Mouse (Mus musculus) hindbrain, embryonic 15.5 days (tissue): ENCODE data around the gene Acvr2b. TPM values are rescaled to one million over a fixed set of nuclear protein-coding genes. Genes with fewer than 3 reads are reported as not detected.
"Not testable (repeated sequence)": the region's sequence is repeated elsewhere in the genome, so short reads cannot be mapped to it uniquely, and the experiment has no call there.

Source experiments
- ATAC-seq: fragments of 200-750 bp; cut with Nextera tagmentation; 2 replicates; pipeline ENCODE4 v1.8.0; 2017; ENCODE audit warnings: low read depth, moderate number of reproducible peaks, moderate TSS enrichment; ENCODE audit not compliant: low FRiP score
- H3K27ac ChIP-seq: fragments of 300-500 bp; sonication (generic); replicated peaks from 2 replicates; pipeline ENCODE4 v1.5.1; 2015; ENCODE audit warnings: mild to moderate bottlenecking, inconsistent platforms
- H3K27me3 ChIP-seq: fragments of 300-500 bp; sonication (generic); 2 replicates; pipeline ENCODE4 v1.6.1; 2015; ENCODE audit warnings: control low read depth, inconsistent platforms
- H3K36me3 ChIP-seq: fragments of 300-500 bp; sonication (generic); 2 replicates; pipeline ENCODE4 v1.6.1; 2015; ENCODE audit warnings: control low read depth, inconsistent platforms
- H3K4me1 ChIP-seq: fragments of 300-500 bp; sonication (generic); replicated peaks from 2 replicates; pipeline ENCODE4 v1.6.1; 2015; ENCODE audit warnings: control low read depth, inconsistent platforms
- H3K4me2 ChIP-seq: fragments of 300-500 bp; sonication (generic); 2 replicates; pipeline ENCODE4 v1.6.1; 2015; ENCODE audit warnings: moderate library complexity, mild to moderate bottlenecking, inconsistent platforms
- H3K4me3 ChIP-seq: fragments of 300-500 bp; sonication (generic); 2 replicates; pipeline ENCODE4 v1.5.1; 2015; ENCODE audit warnings: mild to moderate bottlenecking, inconsistent platforms
- H3K9ac ChIP-seq: fragments of 300-500 bp; sonication (generic); 2 replicates; pipeline ENCODE4 v1.6.1; 2015; ENCODE audit warnings: inconsistent platforms
- H3K9me3 ChIP-seq: fragments of 300-500 bp; sonication (generic); 2 replicates; pipeline ENCODE4 v1.6.1; 2016; ENCODE audit warnings: control low read depth, inconsistent platforms
- WGBS: fragments of 180-500 bp; shearing (Covaris S2); methylation state at CpG from one replicate; pipeline ENCODE4 v1.1.7; 2015; 5-methylcytosine and 5-hydroxymethylcytosine counted together
- polyA plus RNA-seq: library from polyadenylated mRNA; unstranded; fragments of >200 nt; fragmentation: Nextera tagmentation; extraction: Ambion mirVana; gene quantifications from 2 replicates; pipeline ENCODE4 v1.2.1, GENCODE M21; 2015

Gene Acvr2b
- polyA plus RNA-seq = 49.1 and 52.7 TPM in 2 replicates

DNA sequence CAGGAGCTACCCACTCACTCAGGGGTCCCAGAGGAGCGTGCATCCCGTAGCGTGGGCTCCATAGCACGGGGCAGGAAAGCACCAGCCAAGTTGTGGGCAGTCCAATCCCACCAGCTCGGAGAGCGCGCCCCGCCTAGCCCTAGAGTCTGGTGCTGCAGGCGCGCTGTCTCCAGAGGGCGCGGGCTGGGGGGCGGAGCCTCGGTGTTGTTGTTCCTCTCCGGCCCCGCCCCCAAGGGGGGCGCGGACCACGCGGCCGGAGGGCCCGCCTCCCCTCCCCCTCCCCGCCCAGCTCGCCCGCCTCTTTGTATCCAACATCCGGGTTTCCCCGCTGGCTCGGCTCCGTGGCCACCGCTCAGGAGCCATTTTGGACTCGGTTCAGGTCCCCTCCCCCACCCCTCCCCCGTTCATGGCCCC lies at the start of gene Acvr2b:
Gene Acvr2b (plus strand): TSS at position 318 of the 414 bp plus-strand sequence.
- H3K4me3 ChIP-seq = peak within 1 kb of the TSS; percentile 68
- H3K27me3 ChIP-seq = no peaks in the 10 kb centered on the region
- H3K27ac ChIP-seq = peak within 1 kb of the TSS; percentile 97
- peaks cover 39% of the 10 kb centered on the region for H3K4me1 ChIP-seq
- H3K9ac ChIP-seq = peak within 1 kb of the TSS; percentile 93
- peak; percentile 93 for ATAC-seq
- peak within 1 kb of the TSS; percentile 88 for H3K4me2 ChIP-seq
- H3K36me3 ChIP-seq = no peaks in the 10 kb centered on the region
- under 1% methylated on average over 15 of the region's 32 CpGs for WGBS
- H3K9me3 ChIP-seq = no peaks in the 10 kb centered on the region

DNA sequence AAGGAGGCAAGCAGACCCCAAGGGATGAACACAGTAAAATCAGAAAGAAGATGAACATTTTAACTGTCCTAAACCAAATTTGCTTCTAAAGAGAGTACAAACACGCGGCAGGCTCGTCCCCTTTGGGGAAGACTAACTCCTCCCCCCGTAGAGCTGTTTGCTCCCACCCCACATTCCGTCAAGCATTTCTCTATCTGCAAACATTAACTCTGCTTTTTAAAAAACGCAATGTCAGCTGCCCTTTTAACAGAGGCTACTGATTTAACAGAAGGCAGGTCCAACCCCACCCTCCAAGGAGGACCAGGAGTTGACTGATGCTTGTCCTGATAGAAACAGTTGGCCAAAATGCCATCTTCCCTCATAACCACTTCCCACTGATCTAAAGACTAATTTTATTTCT lies 48.0 kb upstream of the Acvr2b start:
- ATAC-seq = no peak
- Histone ChIP-seq H3K4me2 (no peak overlapping the region), H3K4me3 (no peak overlapping the region), H3K27ac (no peak overlapping the region), H3K9me3 (no peaks in the 10 kb centered on the region), H3K36me3 (peaks cover 14% of the 10 kb centered on the region), H3K9ac (no peak overlapping the region), H3K4me1 (peaks cover 8% of the 10 kb centered on the region), H3K27me3 (no peaks in the 10 kb centered on the region)
- WGBS = 75% methylated on average over 6 of the region's 6 CpGs

DNA sequence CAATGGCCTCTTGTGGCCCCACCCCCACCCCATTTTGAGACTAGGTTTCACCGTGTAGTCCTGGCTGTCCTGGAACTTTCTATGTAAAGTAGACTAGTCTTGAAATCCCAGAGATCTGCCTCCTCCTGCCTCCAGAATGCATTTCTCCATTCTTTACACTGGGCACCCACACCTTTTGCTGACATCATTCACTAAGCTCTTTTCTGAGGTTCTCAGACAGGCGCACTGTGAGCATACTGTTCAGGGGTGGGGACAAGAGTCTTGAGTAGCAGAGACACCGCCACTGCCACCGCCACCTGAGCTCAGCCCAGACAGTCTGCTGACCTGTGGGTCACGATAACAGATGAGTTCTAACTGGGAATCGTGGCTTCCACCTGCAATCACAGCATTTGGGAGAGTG lies 46.0 kb upstream of the Acvr2b start:
- no peak for ATAC-seq
- 77% methylated on average over 6 of the region's 6 CpGs for WGBS
- H3K9ac ChIP-seq = no peak overlapping the region
- no peak overlapping the region for H3K4me3 ChIP-seq
- H3K4me1 ChIP-seq = peaks cover 8% of the 10 kb centered on the region
- no peak overlapping the region for H3K4me2 ChIP-seq
- H3K9me3 ChIP-seq = no peaks in the 10 kb centered on the region
- peaks cover 6% of the 10 kb centered on the region for H3K36me3 ChIP-seq
- H3K27ac ChIP-seq = no peak overlapping the region
- no peaks in the 10 kb centered on the region for H3K27me3 ChIP-seq

- H3K4me2 ChIP-seq = peak within 1 kb of the TSS; percentile 82
- ATAC-seq = peak; percentile 89
- H3K9ac ChIP-seq = peak within 1 kb of the TSS; percentile 62
- no peaks in the 10 kb centered on the region for H3K9me3 ChIP-seq
- WGBS = 2% methylated on average over 65 of the region's 65 CpGs
- H3K27me3 ChIP-seq = no peaks in the 10 kb centered on the region
- H3K4me3 ChIP-seq = peak within 1 kb of the TSS; percentile 79
- H3K27ac ChIP-seq = no peak within 1 kb of the TSS
- H3K4me1 ChIP-seq = peaks cover 8% of the 10 kb centered on the region
- no peaks in the 10 kb centered on the region; the same call in 1 of the 2 replicates for H3K36me3 ChIP-seq
These were observed 44.4 kb upstream of the Acvr2b start, which contains the start of gene Xylb for GRCm38 (mm10) chr9:119357331-119358057. Gene Xylb, plus strand, starts transcription at chr9:119357381.

GRCm38 (mm10) chr9:119358058-119358429 lies 43.9 kb upstream of the Acvr2b start:
- Histone ChIP-seq H3K27me3 (no peaks in the 10 kb centered on the region), H3K4me3 (peak overlapping the region; percentile 79), H3K27ac (no peak overlapping the region), H3K4me2 (peak overlapping the region; percentile 82), H3K9me3 (no peaks in the 10 kb centered on the region), H3K36me3 (no peaks in the 10 kb centered on the region; the same call in 1 of the 2 replicates), H3K4me1 (peaks cover 8% of the 10 kb centered on the region), H3K9ac (0 out of 2 replicates have a peak overlapping the region, but pooled peaks have one; percentile 62)
- WGBS = 34% methylated on average over 9 of the region's 9 CpGs
- ATAC-seq = no peak

DNA sequence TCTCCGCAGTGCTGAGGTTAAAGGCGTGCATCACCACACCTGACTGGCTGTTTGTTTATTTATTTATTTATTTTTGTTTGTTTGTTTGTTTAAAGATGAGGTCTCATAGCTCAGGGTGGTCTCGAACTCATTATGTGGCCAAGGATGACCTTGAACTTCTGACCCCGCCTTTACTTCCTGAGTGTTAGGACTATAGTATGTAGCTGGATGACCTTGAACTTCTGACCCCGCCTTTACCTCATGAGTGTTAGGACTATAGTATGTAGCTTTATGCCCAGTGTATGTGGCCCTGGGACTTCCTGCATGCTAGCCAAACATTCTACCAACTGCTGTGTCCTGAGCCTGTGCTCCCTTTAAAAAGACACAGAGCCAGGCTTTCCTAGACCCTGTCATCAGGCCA lies 40.5 kb upstream of the Acvr2b start:
- H3K4me1 ChIP-seq = peaks cover 8% of the 10 kb centered on the region
- H3K27ac ChIP-seq = no peak overlapping the region
- no peak overlapping the region for H3K4me3 ChIP-seq
- WGBS = 94% methylated on average over 5 of the region's 5 CpGs
- no peaks in the 10 kb centered on the region for H3K27me3 ChIP-seq
- ATAC-seq = no peak
- H3K9ac ChIP-seq = no peak overlapping the region
- no peaks in the 10 kb centered on the region for H3K9me3 ChIP-seq
- H3K4me2 ChIP-seq = no peak overlapping the region
- H3K36me3 ChIP-seq = no peaks in the 10 kb centered on the region

DNA sequence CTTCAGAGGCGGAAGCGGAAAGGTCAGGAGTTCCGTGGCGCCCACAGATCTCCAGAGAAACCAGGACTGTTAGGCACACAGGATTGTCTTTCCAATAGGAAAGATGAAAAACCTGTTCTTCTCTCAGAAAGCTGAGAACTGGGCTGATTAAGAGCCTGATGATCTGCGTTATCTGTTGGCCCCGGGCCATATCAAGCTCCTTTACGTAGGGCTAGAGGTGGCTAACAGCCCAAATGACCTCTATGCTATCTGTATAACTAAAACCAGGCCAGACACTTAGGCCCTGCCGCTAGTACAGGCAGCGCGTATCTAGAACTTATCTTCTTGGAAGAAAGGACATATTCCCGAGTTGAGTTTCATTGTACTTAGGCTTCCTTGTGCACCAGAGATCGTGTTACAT lies 38.7 kb upstream of the Acvr2b start:
- H3K4me2 ChIP-seq = no peak overlapping the region
- H3K27ac ChIP-seq = no peak overlapping the region
- no peak for ATAC-seq
- H3K27me3 ChIP-seq = no peaks in the 10 kb centered on the region
- no peaks in the 10 kb centered on the region for H3K9me3 ChIP-seq
- H3K4me3 ChIP-seq = no peak overlapping the region
- peaks cover 2% of the 10 kb centered on the region; the same call in 1 of the 2 replicates for H3K4me1 ChIP-seq
- H3K9ac ChIP-seq = no peak overlapping the region
- H3K36me3 ChIP-seq = no peaks in the 10 kb centered on the region
- WGBS = 94% methylated on average over 12 of the region's 12 CpGs

DNA sequence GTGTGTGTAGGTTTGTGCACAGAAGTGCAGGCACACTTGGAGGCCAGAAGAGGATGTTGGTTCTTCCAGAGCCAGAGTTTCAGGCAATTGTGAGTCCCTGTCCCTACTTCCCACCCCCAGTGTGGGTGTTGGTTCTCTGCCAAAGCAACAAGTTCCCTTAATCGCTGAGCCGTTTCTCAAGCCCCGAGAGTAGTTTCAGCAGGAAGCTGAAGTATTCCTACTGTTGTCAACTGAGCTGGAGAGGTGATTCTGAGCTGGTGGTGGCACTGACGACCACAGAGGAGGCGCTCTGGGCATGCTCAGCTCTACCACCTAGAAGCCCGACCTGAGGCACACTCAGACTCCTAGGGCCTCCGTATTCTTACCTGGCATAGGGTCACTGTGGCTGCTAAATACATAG lies 36.6 kb upstream of the Acvr2b start, which contains the start of gene Slc22a14:
Gene Slc22a14 (minus strand): TSS at position 270 of the 400 bp plus-strand sequence.
- WGBS = 72% methylated on average over 7 of the region's 7 CpGs
- Histone ChIP-seq H3K27me3 (no peaks in the 10 kb centered on the region), H3K27ac (no peak within 1 kb of the TSS), H3K36me3 (no peaks in the 10 kb centered on the region), H3K4me1 (no peaks in the 10 kb centered on the region), H3K4me2 (no peak within 1 kb of the TSS), H3K4me3 (no peak within 1 kb of the TSS), H3K9ac (no peak within 1 kb of the TSS), H3K9me3 (no peaks in the 10 kb centered on the region)
- ATAC-seq = no peak

DNA sequence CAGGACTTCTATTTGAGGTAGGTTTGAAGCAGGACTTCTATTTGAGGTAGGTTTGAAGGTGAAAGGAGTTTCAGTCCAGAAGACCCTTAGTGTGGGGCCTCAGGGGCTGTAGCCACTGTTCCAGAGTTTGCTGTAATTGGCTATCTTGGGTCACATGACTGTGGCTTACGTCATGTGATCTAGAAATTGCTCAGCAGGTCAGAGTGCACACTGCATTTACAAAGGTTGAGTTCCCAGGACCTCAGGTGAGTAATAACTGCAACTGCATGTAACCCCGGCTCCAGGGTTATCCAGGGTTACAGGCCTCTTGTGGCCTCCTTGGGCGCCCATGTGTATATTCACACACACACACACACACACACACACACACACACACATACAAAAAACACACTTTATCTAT lies 33.6 kb upstream of the Acvr2b start:
- no peak for ATAC-seq
- Histone ChIP-seq H3K4me2 (no peak overlapping the region), H3K9me3 (no peaks in the 10 kb centered on the region), H3K4me3 (no peak overlapping the region), H3K4me1 (no peaks in the 10 kb centered on the region), H3K27me3 (no peaks in the 10 kb centered on the region), H3K27ac (no peak overlapping the region), H3K9ac (no peak overlapping the region), H3K36me3 (no peaks in the 10 kb centered on the region)
- WGBS = 83% methylated on average over 3 of the region's 3 CpGs

DNA sequence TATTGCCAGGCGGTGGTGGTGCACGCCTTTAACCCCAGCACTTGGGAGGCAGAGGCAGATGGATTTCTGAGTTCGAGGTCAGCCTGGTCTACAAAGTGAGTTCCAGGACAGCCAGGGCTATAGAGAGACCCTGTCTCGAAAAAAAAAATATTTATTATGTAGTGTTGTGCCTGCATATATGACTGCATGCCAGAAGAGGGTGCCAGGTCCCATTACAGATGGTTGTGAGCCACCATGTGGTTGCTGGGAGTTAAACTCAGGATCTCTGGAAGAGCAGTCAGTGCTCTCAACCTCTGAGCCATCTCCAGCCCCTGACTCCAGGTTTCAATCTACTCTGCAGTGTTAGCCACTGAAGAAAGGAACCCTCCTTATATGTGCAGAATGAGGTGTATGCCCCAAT lies 31.1 kb upstream of the Acvr2b start:
- H3K4me1 ChIP-seq, H3K9ac ChIP-seq, H3K36me3 ChIP-seq, H3K27me3 ChIP-seq, H3K27ac ChIP-seq, H3K4me2 ChIP-seq, H3K9me3 ChIP-seq, ATAC-seq, H3K4me3 ChIP-seq: not testable (repeated sequence)
- 93% methylated on average over 4 of the region's 4 CpGs for WGBS

DNA sequence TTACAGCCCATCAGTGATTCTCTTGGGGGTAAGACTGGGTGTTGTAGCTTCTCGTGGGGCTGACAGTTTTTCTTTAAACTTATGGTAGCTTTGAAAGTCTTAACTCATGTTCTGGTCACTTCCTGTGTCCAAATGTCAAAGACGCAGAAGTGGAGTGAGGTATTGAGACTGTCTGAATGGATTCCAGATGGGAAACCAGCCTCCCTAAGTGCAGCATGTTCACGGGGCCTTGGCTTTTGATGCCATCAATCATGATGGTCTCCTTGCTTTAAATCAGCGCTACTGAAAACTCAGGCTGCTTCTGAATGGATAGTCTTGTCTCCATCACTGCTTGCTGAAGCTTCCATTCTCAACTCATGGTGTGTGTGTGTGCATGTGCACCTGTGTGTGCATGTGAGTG lies 30.7 kb upstream of the Acvr2b start:
- Histone ChIP-seq H3K27me3 (no peaks in the 10 kb centered on the region), H3K9ac (no peak overlapping the region), H3K4me2 (no peak overlapping the region), H3K27ac (no peak overlapping the region), H3K4me1 (no peaks in the 10 kb centered on the region), H3K4me3 (no peak overlapping the region), H3K36me3 (no peaks in the 10 kb centered on the region), H3K9me3 (no peaks in the 10 kb centered on the region)
- no peak for ATAC-seq
- 82% methylated on average over 4 of the region's 4 CpGs for WGBS

DNA sequence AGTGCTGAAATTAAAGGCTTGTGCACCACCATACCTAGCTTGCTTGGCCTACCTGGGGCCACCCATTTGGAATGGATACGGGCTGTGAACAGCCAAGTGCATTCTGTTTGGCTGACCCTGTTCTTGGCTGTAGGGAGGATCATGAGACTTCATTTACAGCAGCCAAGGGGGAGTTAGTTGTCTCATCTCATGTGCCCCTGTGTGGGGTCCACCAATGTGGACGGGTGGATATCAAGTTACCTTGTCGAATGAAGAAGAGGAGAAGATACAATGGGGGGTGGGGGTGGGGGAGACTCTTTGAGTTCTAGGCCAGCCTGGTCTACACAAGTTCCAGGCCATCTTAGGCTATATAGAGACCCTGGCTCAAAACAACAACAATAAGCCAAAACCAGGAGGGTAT lies 26.9 kb upstream of the Acvr2b start:
- ATAC-seq = no peak
- no peak overlapping the region for H3K4me3 ChIP-seq
- WGBS = 76% methylated on average over 3 of the region's 3 CpGs
- no peak overlapping the region for H3K4me2 ChIP-seq
- H3K9me3 ChIP-seq = no peaks in the 10 kb centered on the region
- no peaks in the 10 kb centered on the region for H3K27me3 ChIP-seq
- H3K9ac ChIP-seq = no peak overlapping the region
- H3K36me3 ChIP-seq = no peaks in the 10 kb centered on the region
- no peaks in the 10 kb centered on the region for H3K4me1 ChIP-seq
- no peak overlapping the region for H3K27ac ChIP-seq

DNA sequence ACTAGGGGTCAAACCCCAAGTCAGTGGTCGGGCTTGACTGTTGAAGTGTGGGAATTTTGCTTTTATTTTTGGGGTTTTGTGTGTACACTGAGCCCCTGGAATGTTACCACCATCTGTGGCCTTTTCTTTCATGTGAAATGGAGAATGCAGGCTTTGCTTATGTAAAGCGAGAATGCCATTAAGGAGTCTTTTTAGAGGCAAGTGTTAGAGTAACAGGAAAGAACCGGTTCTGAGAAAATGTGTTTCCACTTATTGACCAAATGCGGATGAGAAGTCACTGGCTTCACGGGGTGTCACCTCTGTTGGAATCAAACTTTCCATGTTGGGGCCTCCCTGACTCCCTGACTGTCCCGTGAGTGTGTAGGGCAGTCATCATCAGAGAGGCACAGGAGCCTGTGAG lies 26.4 kb upstream of the Acvr2b start:
- WGBS = 66% methylated on average over 6 of the region's 6 CpGs
- Histone ChIP-seq H3K9me3 (no peaks in the 10 kb centered on the region), H3K4me2 (no peak overlapping the region), H3K4me1 (no peaks in the 10 kb centered on the region), H3K4me3 (no peak overlapping the region), H3K9ac (no peak overlapping the region), H3K27me3 (no peaks in the 10 kb centered on the region), H3K27ac (no peak overlapping the region), H3K36me3 (no peaks in the 10 kb centered on the region)
- ATAC-seq = no peak
